Mouse (Mus musculus) ovary, postnatal 36 days (tissue): ENCODE data around the gene Anapc7.

Experiments used
- DNase-seq: peaks from one replicate; pipeline ENCODE4 v3.0.0; 2022; ENCODE audit warnings: low spot score, mixed read lengths

Anapc7 gene

GRCm38 (mm10) chr5:122421271-122422068 is at the start of gene Anapc7:
TSS of gene Anapc7 (plus strand) at chr5:122421693.
- no peak for DNase-seq

DNA sequence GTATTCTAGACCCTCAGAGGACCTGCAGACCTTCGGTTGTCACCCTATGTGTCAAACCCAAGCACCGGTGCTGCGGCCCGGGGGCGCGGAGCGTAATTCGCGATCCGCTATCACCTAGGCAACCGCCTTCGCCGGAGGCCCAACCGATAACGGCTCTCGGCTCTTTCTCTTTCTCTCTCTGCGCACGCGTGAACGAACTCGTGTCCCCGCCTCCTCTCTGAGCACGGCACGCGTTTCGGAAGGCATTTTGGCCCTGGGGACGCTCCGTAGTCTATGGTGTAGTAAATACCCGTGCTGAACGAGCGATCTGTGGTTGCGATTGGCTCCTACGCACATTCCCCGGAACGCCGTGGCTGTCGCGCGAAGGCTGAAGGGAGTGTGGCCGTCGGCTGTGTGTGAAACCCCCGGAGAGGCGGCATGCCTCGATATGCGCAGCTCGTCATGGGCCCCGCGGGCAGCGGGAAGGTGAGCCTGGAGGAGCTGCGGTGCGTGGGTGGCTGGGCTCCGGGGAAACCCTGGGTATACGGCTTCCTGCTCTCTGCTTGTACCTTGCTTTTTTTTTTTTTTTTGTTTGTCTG is 49.2 kb upstream of the Anapc7 start, which contains the start of gene Fam216a:
TSS of gene Fam216a (minus strand) at position 173 of the 578 bp plus-strand sequence.
- peak; percentile 99 for DNase-seq

DNA sequence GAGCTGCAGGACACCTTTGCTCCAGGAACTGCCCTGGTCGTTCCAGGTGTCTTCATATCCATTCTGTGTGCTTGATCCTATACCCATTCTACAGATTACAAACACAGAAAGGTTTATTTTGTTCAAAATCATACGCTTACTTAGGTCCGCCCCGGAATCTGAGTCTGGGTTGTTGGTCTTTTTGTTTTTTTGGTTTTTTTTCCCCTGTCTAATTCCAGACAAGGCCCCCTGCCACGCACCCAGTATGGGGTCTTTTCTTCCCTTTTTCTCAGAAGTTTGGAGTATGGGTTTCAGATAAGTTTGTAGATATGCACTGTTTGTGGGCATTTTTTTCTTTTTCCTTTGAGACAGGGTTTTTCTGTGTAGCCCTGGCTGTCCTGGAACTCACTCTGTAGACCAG is 48.6 kb upstream of the Anapc7 start:
- DNase-seq: no peak

DNA sequence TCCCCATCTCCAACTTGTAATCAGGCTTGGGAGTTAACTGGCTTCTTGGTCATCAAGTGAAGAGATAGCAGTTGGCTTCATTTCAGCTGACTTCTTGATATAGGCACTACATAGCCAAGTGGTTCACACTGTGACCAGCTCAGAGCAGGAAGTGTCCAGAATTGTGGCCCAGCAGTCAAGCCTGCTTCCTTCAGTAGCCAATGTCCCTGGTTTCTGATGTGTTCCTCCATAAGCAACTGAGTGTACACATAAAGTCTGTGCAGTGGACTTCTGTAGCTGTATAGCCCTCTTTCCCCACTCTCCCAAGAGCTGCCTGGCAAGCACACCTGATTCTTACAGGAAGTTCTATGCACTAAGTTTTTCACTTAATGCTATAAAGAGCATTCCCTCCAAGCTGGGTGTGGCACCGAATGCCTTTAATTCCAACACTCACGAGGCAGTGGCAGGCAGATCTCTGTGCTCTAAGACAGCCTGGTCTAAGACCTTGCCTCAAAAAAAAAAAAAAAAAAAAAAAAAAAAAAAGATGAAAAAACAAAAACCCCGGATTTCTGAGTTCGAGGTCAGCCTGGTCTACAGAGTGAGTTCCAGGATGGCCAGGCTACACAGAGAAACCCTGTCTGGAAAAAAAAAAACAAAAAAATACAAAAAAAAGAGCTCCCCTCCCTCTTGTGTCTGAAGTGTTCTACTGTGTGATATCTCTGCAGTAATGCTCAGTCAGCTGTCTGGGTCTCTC is 44.2 kb upstream of the Anapc7 start:
- no peak for DNase-seq

GRCm38 (mm10) chr5:122378171-122378570 is 43.3 kb upstream of the Anapc7 start:
- no peak for DNase-seq

- peak; percentile 64 for DNase-seq
These were observed 41.9 kb upstream of the Anapc7 start for GRCm38 (mm10) chr5:122379374-122380155.

DNA sequence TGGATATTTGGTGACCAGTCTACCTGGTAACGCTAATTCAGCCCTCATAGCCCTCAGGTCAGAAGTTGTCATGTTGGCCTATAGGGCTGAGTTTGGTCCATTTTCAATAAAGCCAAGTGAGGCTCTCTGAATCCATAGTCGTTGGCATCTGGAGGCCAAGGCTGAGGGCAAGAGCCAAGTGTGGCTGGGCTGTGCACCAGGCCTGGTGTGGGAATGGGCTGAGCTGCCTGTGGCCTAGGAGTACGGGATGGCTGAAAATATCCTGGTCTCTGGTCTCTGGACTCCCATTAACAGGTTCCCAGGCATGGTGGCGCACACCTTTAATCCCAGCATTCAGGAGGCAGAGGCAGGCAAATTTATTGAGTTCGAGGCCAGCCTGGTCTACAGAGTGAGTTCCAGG is 31.5 kb upstream of the Anapc7 start:
- DNase-seq: no peak

DNA sequence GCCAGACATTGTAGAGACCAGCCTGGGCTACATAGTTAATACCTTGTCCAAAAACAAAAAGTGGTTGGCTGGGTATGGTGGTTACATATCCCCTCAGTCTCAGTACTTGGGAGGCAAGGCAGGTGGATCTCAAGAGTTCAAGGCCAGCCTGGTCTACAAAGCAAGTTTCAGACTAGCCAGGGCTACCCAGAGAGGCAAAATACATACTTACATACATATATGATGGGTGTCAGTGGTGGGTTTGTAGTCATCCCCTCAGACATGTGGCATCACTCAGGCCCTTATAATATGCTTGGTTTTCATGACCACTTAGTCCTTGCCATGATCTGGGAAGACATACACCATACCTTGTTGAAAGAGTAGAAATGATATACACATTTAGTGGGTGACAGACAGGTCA is 30.8 kb upstream of the Anapc7 start:
- DNase-seq: no peak

- no peak for DNase-seq
These were observed 30.2 kb upstream of the Anapc7 start for GRCm38 (mm10) chr5:122391178-122391785.

DNA sequence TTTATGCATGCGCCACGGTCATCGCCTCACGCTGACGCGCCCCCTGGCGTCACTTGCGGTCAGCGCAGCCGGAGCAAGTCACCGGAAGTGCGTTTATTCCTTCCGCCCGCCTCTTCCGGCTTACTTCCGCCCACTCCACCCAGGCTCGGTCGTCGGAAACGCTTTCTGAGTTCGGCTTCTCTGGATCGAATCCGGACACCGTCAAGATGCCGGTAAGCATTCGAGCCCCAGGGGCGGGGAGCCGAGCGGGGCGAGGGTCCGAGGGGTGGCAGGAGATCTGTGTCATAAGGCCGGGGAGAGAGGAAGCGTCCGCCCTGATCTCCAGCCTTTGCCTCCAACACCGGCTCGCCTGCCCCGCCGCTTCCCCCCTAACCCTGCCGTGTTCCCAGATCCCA is 29.7 kb upstream of the Anapc7 start, which contains the start of gene Arpc3:
TSS of gene Arpc3 (plus strand) at position 93 of the 395 bp plus-strand sequence.
- DNase-seq: peak; percentile 90

- no peak for DNase-seq
These were observed 29.1 kb upstream of the Anapc7 start for GRCm38 (mm10) chr5:122392227-122393004.

- peak; percentile 60 for DNase-seq
These were observed 27.6 kb upstream of the Anapc7 start for GRCm38 (mm10) chr5:122393887-122394286.

DNA sequence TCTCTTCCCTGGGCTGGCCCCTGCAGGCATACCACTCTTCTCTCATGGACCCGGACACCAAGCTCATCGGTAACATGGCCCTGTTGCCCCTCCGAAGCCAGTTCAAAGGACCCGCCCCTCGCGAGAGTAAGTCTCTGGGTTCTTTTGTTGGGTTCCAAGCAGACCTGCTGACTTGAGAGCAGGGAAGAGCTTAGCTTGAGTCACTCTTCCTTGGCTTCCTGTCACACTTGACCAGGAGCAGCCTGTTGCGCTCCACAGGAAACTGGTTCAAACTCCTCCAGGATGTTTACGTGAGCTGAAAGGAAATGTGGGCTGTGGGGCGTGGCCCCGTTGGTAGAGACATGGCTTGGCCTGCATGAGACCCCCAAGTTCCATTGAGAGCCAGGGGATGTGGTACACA is 24.7 kb upstream of the Anapc7 start:
- DNase-seq: no peak

GRCm38 (mm10) chr5:122397495-122397894 is 24.0 kb upstream of the Anapc7 start:
- DNase-seq: no peak

DNA sequence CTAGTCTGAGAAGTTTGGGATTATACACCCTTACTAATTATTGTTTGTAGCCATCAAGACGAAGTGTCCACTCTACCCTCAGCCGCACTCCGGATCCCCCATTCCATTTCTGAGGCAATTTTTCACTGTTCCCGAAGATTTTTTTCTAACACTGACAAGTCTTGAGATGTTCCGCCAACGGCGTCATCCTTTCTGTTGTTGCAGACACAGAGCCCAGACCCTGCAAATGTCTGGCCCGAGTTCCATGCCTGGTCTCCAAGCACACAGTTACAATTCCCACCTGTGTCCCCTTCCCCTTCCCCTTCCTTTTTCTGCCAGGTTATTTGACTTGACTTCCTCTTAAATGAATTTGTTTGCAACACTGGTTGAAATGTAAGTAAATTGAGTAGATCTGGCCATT is 21.6 kb upstream of the Anapc7 start:
- no peak for DNase-seq

DNA sequence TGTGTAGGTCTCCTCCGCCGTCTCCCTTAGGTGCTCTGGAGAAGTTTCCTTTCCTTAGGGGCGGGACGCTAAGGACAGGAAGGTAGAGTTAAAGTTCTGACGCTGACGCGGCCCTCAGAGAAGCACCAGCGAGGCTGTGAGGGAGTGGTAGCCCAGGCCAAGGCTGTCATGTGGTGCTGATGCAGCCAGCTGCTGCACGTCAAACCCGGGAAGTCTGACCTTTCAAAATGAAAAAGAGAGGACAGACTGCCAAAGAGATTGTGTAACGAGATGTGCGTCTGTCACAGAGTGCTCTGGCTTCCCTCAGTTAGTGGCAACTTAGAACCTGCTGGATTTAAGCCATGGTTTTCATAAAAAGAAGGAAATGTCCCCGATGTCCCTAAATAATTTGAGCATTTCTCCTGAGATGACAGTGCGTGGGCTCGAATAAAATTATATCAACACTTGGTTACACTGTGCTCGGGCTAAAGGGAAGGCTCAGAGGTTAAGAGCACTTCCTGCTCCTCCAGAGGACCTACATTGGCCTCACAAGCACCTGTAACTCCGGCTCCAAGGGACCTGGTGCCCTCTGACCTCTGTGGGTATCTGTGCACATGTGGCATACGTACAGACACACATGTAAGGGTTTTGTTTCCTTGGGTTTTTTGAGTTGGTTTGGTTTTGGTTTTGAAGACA is 20.7 kb upstream of the Anapc7 start:
- DNase-seq: no peak

DNA sequence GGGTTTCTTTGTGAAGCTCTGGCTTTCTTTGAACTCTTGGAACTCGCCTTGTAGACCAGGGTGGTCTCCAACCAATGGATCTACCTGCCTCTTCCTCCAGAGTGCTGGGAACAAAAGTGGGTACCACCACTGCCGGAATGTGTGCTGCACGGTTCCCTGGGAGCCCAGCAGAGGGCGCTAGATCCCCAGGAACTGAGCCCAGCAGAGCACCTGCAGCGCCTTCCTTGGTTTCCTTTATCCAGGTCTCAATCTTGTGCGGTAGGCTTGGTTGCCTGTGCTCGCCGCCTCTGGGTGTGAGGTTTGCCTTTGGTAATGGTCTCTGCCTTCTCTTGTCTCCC is 20.2 kb upstream of the Anapc7 start:
- DNase-seq: peak; percentile 71

DNA sequence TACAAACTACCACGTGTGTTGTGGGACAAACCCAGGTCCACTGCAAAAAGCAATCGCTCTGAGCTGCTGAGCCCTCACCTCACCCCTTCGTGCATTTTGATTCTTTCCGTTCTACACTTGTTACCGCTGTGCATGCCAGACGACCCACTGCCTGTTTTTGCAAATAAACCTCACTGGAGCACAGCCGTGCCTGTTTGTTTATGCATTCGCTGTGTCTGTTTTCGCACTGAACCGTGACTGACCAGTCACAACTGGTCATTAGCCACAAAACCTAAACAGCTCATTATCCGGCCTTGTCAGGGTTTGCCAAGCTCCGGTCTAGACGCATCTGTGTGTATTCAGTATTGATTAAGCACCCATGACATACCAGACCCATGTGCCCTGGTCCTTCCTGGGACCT is 19.3 kb upstream of the Anapc7 start:
- DNase-seq: no peak

GRCm38 (mm10) chr5:122402772-122403171 is 18.7 kb upstream of the Anapc7 start:
- no peak for DNase-seq

GRCm38 (mm10) chr5:122403362-122403761 is 18.1 kb upstream of the Anapc7 start:
- DNase-seq: no peak
